Mouse (Mus musculus) lung, embryonic 16.5 days (tissue): ENCODE measurements around the gene Ets2. TPM values are rescaled to one million over a fixed set of nuclear protein-coding genes. Genes with fewer than 3 reads are reported as not detected.

Experiments
- ATAC-seq: fragments of 200-750 bp; cut with Nextera tagmentation; 2 replicates; pipeline ENCODE4 v1.8.0; 2017; ENCODE audit warnings: low read depth, mild to moderate bottlenecking, moderate library complexity
- H3K27ac ChIP-seq: fragments of 300-500 bp; sonication (generic); 2 replicates; pipeline ENCODE4 v1.5.1; 2014; ENCODE audit warnings: mild to moderate bottlenecking, control low read depth, low read length
- H3K27me3 ChIP-seq: fragments of 300-500 bp; sonication (generic); 2 replicates; pipeline ENCODE4 v1.6.1; 2014; ENCODE audit warnings: low read depth, low read length, mixed read lengths; ENCODE audit not compliant: control insufficient read depth, insufficient read depth
- H3K36me3 ChIP-seq: fragments of 300-500 bp; sonication (generic); 2 replicates; pipeline ENCODE4 v1.6.1; 2014; ENCODE audit warnings: low read length; ENCODE audit not compliant: control insufficient read depth, insufficient read depth
- H3K4me1 ChIP-seq: fragments of 300-500 bp; sonication (generic); replicated peaks from 2 replicates; pipeline ENCODE4 v1.6.1; 2014; ENCODE audit warnings: low read length, mixed read lengths; ENCODE audit not compliant: control insufficient read depth, insufficient read depth
- H3K4me2 ChIP-seq: fragments of 300-500 bp; sonication (generic); 2 replicates; pipeline ENCODE4 v1.6.1; 2014; ENCODE audit warnings: low read depth, low read length, control low read depth
- H3K4me3 ChIP-seq: fragments of 300-500 bp; sonication (generic); 2 replicates; pipeline ENCODE4 v1.5.1; 2014; ENCODE audit warnings: mild to moderate bottlenecking, low read length, control low read depth
- H3K9ac ChIP-seq: fragments of 300-500 bp; sonication (generic); 2 replicates; pipeline ENCODE4 v1.6.1; 2014; ENCODE audit warnings: low read length, control low read depth
- H3K9me3 ChIP-seq: fragments of 300-500 bp; sonication (generic); 2 replicates; pipeline ENCODE4 v1.6.1; 2016; ENCODE audit warnings: low read length; ENCODE audit not compliant: control insufficient read depth
- WGBS: fragments of 180-500 bp; shearing (Covaris S2); extraction: QIAGEN DNeasy Blood & Tissue Kit; methylation state at CpG from one replicate; pipeline ENCODE4 v1.1.7; 2014; 5-methylcytosine and 5-hydroxymethylcytosine counted together
- polyA plus RNA-seq: library from polyadenylated mRNA; unstranded; fragments of >200 nt; fragmentation: Nextera tagmentation; extraction: Ambion mirVana; gene quantifications from 2 replicates; pipeline ENCODE4 v1.2.1, GENCODE M21; 2015

Gene Ets2
- polyA plus RNA-seq, 1 experiment from 2014 or later = 123 TPM

DNA sequence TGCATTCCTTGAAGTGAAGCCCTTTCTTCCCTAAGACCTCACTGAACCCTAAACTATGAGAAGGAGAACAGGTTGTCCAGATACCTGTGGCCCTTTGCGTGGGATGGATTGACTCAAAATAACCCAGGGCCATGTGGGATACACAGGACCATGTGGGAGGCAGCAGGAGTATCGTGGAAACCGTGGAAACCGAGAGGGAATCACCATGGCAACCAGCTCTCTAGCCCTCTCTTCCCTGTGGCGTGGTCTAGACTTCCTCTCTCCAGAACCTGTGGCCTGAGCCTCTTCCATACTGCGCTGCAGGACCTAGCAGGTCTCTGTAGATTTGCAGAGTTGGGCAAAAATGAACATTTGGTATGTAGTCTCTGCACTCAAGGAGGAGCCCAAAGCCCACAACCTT lies 37.6 kb downstream of the Ets2 start:
- Histone ChIP-seq H3K27ac (no peak overlapping the region), H3K9ac (no peak overlapping the region), H3K4me3 (no peak overlapping the region), H3K27me3 (no peaks in the 10 kb centered on the region), H3K9me3 (no peaks in the 10 kb centered on the region), H3K4me1 (peaks cover 28% of the 10 kb centered on the region), H3K36me3 (no peaks in the 10 kb centered on the region), H3K4me2 (no peak overlapping the region)
- 62% methylated on average over 6 of the region's 6 CpGs for WGBS
- ATAC-seq = no peak

DNA sequence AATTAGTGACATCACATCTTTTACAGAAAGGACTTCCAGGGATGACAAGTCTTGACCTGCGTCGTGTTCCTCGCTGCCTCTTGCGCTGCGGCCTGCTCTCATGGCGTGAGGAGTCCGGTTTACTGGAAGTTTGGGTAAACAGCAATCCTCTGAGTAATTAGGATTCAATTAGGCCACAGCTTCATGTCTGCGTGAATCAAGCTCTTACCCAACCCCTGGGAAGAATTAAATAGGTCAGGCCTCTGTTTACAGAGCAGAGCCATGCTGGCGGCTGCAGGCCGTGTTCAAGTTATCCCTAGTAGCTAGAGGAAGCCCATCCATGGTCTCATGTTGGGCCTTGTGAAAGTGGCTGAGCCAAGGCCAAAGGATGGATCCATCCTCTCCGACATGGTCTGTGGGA lies 39.5 kb downstream of the Ets2 start:
- H3K4me1 ChIP-seq = peaks cover 31% of the 10 kb centered on the region
- no peaks in the 10 kb centered on the region for H3K9me3 ChIP-seq
- ATAC-seq = peak; percentile 44
- H3K27me3 ChIP-seq = no peaks in the 10 kb centered on the region
- no peaks in the 10 kb centered on the region for H3K36me3 ChIP-seq
- no peak overlapping the region for H3K4me3 ChIP-seq
- WGBS = 52% methylated on average over 11 of the region's 11 CpGs
- peak overlapping the region; percentile 85 for H3K27ac ChIP-seq
- H3K9ac ChIP-seq = no peak overlapping the region
- no peak overlapping the region for H3K4me2 ChIP-seq

DNA sequence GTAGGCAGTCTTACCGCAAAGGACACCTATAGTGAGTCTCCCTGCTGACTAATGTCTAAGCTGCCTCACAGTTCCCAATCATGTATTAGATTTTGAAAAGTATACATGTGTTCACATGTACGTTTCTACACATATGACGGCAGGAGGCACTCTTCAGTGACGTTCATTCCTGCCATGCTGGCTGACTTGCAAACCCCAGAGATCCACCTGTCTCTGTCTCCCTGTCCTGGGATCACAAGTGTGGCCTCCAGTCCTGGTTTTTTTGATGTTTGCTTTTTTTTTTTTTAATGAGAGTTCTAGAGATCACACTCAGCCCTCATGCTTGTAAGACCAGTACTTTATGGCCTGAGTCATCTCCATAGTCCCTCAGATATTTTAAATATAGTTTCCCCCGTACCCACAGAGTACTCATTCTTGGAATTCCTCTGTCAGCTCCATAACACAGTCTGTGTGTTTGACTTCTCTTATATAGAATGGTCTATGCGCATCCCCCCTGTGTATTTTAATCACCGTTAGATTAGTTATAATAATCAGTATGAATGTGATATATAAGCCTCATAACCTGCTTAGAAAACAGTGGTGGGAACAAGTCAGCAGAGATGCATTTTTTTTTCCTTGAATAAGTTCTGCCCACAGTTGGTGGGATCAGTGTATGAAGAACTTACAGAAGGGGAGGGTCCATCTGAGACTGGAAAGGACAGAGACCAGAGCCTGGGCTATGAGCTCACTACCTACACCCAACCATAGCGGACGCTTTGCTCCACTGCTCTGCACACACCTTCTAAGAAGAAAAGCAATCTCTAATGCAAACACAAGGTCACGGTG lies 40.3 kb downstream of the Ets2 start:
- Histone ChIP-seq H3K9ac (no peak overlapping the region), H3K4me3 (no peak overlapping the region), H3K4me2 (no peak overlapping the region), H3K4me1 (peaks cover 31% of the 10 kb centered on the region), H3K27ac (peak overlapping the region; percentile 85), H3K9me3 (no peaks in the 10 kb centered on the region), H3K36me3 (no peaks in the 10 kb centered on the region), H3K27me3 (no peaks in the 10 kb centered on the region)
- ATAC-seq = peak; percentile 43; the same call in 1 of the 2 replicates
- 46% methylated on average over 10 of the region's 10 CpGs for WGBS

DNA sequence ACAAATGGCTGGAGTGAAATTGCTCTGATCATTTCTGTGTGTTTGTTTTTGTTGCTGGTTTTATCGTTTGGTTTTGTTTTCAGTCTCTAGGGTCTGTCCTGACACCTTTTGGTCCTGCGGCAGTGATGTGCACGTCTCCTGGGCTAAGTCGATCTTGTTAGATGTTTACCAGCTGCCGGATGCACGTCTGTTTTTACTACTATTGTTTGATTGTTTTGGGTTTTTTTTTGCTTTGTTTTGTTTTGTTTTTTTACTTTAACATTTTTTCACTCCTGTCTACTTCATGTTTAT lies 40.8 kb downstream of the Ets2 start:
- Histone ChIP-seq H3K9ac (no peak overlapping the region), H3K9me3 (no peaks in the 10 kb centered on the region), H3K27me3 (no peaks in the 10 kb centered on the region), H3K36me3 (no peaks in the 10 kb centered on the region), H3K27ac (peak overlapping the region; percentile 85), H3K4me1 (peaks cover 31% of the 10 kb centered on the region), H3K4me3 (no peak overlapping the region), H3K4me2 (no peak overlapping the region)
- ATAC-seq = peak; percentile 29; the same call in 1 of the 2 replicates
- 20% methylated on average over 6 of the region's 6 CpGs for WGBS

DNA sequence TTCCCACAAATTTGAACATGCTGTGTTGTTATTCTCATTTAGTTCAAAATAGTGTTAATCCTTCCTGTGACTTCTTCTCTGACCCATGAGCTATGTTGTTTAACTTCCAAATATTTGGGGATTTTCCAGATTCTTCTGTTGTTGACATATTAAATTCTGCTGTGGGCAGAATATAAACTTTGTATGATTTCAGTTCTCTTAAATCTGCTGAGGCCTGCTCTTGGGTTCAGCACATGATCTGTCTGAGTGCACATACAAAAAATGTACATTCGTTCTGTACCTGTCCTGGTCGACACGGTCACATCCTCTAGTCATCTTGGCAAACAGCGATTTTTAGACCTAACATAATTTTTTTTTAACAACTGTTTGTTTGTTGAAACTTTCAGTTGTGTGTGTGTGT lies 41.2 kb downstream of the Ets2 start:
- Histone ChIP-seq H3K27ac (peak overlapping the region; percentile 69), H3K4me2 (no peak overlapping the region)
- WGBS = 21% methylated on average over 4 of the region's 4 CpGs

DNA sequence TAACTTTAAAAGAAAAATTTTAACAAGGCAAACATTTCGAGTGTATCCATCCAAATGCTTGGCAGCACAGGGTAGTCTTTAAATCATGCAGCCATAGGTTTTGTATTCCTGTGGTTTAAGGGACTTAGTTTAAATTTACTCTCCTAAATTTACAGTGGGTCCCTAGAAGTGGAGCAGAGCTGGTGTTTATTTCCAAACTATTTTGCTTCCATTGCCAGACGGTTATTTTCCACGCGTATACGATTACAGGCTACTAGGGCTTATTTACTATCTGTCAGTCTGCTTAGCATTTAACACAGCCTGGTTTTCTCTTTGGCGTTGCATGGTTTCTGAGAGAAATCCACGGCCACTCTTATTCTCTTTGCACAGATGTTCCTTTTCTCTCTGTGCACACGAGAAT lies 42.9 kb downstream of the Ets2 start:
- no peak overlapping the region for H3K27ac ChIP-seq
- no peak overlapping the region for H3K4me2 ChIP-seq
- no peak overlapping the region for H3K9ac ChIP-seq
- H3K36me3 ChIP-seq = no peaks in the 10 kb centered on the region
- H3K27me3 ChIP-seq = no peaks in the 10 kb centered on the region
- H3K4me3 ChIP-seq = no peak overlapping the region
- 54% methylated on average over 8 of the region's 8 CpGs for WGBS
- H3K9me3 ChIP-seq = no peaks in the 10 kb centered on the region
- H3K4me1 ChIP-seq = peaks cover 39% of the 10 kb centered on the region
- no peak for ATAC-seq

More for the DNA sequence above, 41.2 kb downstream of the Ets2 start:
- H3K4me3 ChIP-seq = no peak overlapping the region
- no peak overlapping the region for H3K9ac ChIP-seq
- peak; percentile 51 for ATAC-seq
- peaks cover 31% of the 10 kb centered on the region for H3K4me1 ChIP-seq
- H3K9me3 ChIP-seq = no peaks in the 10 kb centered on the region
- no peaks in the 10 kb centered on the region for H3K36me3 ChIP-seq
- no peaks in the 10 kb centered on the region for H3K27me3 ChIP-seq

DNA sequence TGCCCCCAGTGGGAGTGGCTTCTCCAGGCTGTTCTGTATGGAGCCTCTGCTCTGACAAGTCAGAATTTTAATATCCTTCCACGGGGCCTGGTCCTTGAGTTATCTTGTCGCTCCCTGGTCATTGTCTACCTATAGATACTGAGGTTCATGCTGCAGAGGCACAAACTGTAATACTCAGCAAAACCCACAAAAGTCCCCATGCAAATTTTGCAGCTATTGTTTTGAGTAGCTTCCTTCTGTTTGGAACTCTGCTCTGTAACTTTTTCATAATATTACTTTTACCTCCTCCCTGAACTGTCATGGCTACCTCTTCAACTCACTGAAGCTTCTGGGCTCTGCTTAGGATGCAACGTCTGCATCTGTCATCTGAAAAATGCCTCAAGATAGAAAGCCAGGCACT lies 43.8 kb downstream of the Ets2 start:
- no peak overlapping the region for H3K4me3 ChIP-seq
- WGBS = 67% methylated on average over 3 of the region's 3 CpGs
- no peak for ATAC-seq
- no peak overlapping the region for H3K4me2 ChIP-seq
- H3K4me1 ChIP-seq = peaks cover 48% of the 10 kb centered on the region
- H3K9me3 ChIP-seq = no peaks in the 10 kb centered on the region
- H3K27me3 ChIP-seq = no peaks in the 10 kb centered on the region
- H3K9ac ChIP-seq = no peak overlapping the region
- H3K36me3 ChIP-seq = no peaks in the 10 kb centered on the region
- no peak overlapping the region for H3K27ac ChIP-seq

DNA sequence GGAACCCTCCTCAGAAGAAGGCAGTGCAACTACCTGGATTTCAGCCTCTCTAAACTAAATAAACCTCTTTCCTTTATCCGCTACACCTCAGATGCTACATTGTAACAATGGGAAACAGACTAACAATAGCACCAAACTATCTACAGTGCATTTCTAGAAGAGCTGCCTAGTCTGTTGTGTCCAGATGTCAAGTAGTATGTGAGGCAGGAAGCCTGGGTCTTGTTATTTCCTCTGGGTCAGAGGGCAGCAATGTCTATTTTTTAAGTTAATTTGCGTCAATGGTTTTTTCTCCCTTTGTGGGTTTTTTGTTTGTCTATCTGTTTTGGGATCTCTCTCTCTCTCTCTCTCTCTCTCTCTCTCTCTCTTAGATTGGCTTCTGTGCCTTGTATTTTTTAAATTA lies 44.7 kb downstream of the Ets2 start:
- peaks cover 41% of the 10 kb centered on the region for H3K4me1 ChIP-seq
- no peaks in the 10 kb centered on the region for H3K36me3 ChIP-seq
- H3K4me2 ChIP-seq = no peak overlapping the region
- no peaks in the 10 kb centered on the region for H3K27me3 ChIP-seq
- H3K9ac ChIP-seq = no peak overlapping the region
- WGBS = 74% methylated on average over 2 of the region's 2 CpGs
- no peak overlapping the region for H3K4me3 ChIP-seq
- no peaks in the 10 kb centered on the region for H3K9me3 ChIP-seq
- no peak for ATAC-seq
- no peak overlapping the region for H3K27ac ChIP-seq

DNA sequence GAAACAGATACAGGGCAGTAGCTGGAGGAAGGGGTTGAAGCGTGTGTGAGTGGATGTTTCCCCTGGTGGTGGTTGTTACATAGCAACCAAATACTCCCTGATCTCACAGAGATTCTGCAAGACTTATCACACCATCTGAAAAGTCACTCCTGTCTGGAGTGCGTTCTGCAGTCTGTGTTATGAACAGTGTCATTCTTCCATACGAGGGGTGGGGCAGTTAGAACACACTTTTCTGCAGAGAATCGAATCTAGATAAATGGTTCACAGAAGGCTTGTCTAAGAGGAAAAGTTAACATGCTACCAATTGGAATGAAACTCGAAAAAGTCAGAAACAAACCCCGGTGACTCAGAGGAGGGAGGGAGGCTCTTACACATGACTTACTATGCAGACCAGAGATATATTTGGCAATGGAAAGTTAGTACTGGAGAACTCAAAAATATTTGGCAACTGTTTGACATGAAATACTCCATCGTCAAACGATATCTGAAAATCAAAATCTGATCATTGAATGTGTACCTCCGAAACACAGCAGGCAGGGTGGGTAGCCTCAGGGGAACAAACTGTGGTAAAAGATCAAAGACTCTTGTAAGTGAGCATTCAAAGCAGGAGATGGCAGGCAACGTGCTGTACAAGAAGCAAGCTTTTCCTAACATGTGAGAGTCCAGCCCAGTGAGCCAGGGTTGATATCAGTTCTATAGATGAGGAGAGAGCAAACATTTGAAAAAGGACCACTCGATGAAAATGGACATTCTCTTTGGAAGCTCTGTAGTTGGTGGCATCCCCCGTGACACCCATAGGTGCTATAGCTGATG lies 47.6 kb downstream of the Ets2 start:
- H3K4me2 ChIP-seq = no peak overlapping the region
- H3K9ac ChIP-seq = no peak overlapping the region
- no peak for ATAC-seq
- no peaks in the 10 kb centered on the region for H3K27me3 ChIP-seq
- H3K4me1 ChIP-seq = peaks cover 29% of the 10 kb centered on the region
- WGBS = 40% methylated on average over 12 of the region's 12 CpGs
- no peaks in the 10 kb centered on the region for H3K36me3 ChIP-seq
- no peak overlapping the region for H3K4me3 ChIP-seq
- no peaks in the 10 kb centered on the region for H3K9me3 ChIP-seq
- peak overlapping the region; percentile 62 for H3K27ac ChIP-seq
